Mouse (Mus musculus) testis, adult 2 months (tissue): ENCODE measurements around the gene Tcte2. TPM values are rescaled to one million over a fixed set of nuclear protein-coding genes. Genes with fewer than 3 reads are reported as not detected.

Experiments used
- H3K27ac ChIP-seq: fragments of 200-500 bp; 2 replicates; pipeline ENCODE4 v1.5.1; 2012; ENCODE audit warnings: low read depth, low read length; ENCODE audit not compliant: control insufficient read depth, insufficient read depth
- H3K27me3 ChIP-seq: fragments of 200-500 bp; 2 replicates; pipeline ENCODE4 v1.6.1; 2012; ENCODE audit warnings: mild to moderate bottlenecking, low read length, moderate library complexity; ENCODE audit not compliant: control insufficient read depth, insufficient read depth
- H3K36me3 ChIP-seq: fragments of 200-500 bp; 2 replicates; pipeline ENCODE4 v1.6.1; 2012; ENCODE audit warnings: mild to moderate bottlenecking, low read length; ENCODE audit not compliant: control insufficient read depth, insufficient read depth
- H3K4me1 ChIP-seq: fragments of 200-500 bp; 2 replicates; pipeline ENCODE4 v1.6.1; 2012; ENCODE audit warnings: low read length; ENCODE audit not compliant: control insufficient read depth, insufficient read depth
- H3K4me3 ChIP-seq: fragments of 200-500 bp; 2 replicates; pipeline ENCODE4 v1.5.1; 2012; ENCODE audit warnings: low read depth, mild to moderate bottlenecking, low read length, moderate library complexity, mixed read lengths; ENCODE audit not compliant: control insufficient read depth
- CTCF ChIP-seq: fragments of 200-500 bp; IDR thresholded peaks from 2 replicates; pipeline ENCODE4 v1.5.1; 2012; ENCODE audit warnings: low read depth, mild to moderate bottlenecking, inconsistent platforms, low read length, moderate library complexity; ENCODE audit not compliant: control insufficient read depth, insufficient read depth, insufficient replicate concordance
- POLR2A ChIP-seq: fragments of 200-500 bp; IDR thresholded peaks from 2 replicates; pipeline ENCODE4 v1.6.1; 2012; ENCODE audit warnings: low read depth, mild to moderate bottlenecking, inconsistent platforms, low read length, moderate library complexity; ENCODE audit not compliant: control insufficient read depth
- polyA plus RNA-seq: library from polyadenylated mRNA; depleted of rRNA; stranded (reverse); fragments of >200 nt; gene quantifications from 2 replicates; pipeline ENCODE4 v1.2.3, GENCODE M21; 2012

Tcte2 gene
- polyA plus RNA-seq, 1 experiment, result 285 TPM

- no peaks in the 10 kb centered on the region for H3K27me3 ChIP-seq
- H3K27ac ChIP-seq, result no peak overlapping the region
- H3K4me1 ChIP-seq, result no peaks in the 10 kb centered on the region
- TF ChIP-seq CTCF (no peak), POLR2A (no peak)
- H3K4me3 ChIP-seq, result no peak overlapping the region
- H3K36me3 ChIP-seq, result no peaks in the 10 kb centered on the region
Observed at GRCm38 (mm10) chr17:13674695-13675306, 86.8 kb downstream of the Tcte2 start.

GRCm38 (mm10) chr17:13671732-13672131 lies 89.9 kb downstream of the Tcte2 start:
- Histone ChIP-seq H3K27me3 (no peaks in the 10 kb centered on the region), H3K4me3 (no peak overlapping the region), H3K36me3 (no peaks in the 10 kb centered on the region), H3K4me1 (no peaks in the 10 kb centered on the region), H3K27ac (no peak overlapping the region)
- TF ChIP-seq POLR2A (no peak), CTCF (no peak)

DNA sequence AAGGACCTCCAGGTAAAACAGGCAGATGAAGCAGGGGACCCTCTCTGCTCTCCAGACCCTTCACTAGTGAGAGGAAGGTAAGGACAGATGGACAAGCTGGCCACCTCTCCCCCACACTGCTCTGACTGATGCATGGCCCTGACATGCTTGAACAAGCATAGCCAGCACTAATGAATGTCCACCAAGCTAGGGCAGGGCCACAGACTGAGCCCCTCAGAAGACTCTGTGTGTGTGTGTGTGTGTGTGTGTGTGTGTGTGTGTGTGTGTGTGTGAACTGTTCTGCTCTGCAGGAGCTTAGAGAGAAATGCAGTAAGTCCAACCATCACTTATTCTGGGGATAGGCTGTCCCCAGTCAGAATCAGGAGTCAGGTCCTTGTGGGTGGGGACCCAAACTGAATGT lies 91.4 kb downstream of the Tcte2 start:
- H3K27me3 ChIP-seq, result no peaks in the 10 kb centered on the region
- H3K27ac ChIP-seq, result no peak overlapping the region
- TF ChIP-seq CTCF (no peak), POLR2A (no peak)
- H3K36me3 ChIP-seq, result no peaks in the 10 kb centered on the region
- no peak overlapping the region for H3K4me3 ChIP-seq
- H3K4me1 ChIP-seq, result no peaks in the 10 kb centered on the region

- H3K27ac ChIP-seq, result no peak overlapping the region
- no peaks in the 10 kb centered on the region for H3K27me3 ChIP-seq
- no peaks in the 10 kb centered on the region for H3K4me1 ChIP-seq
- no peaks in the 10 kb centered on the region for H3K36me3 ChIP-seq
- no peak overlapping the region for H3K4me3 ChIP-seq
- no peak for TF ChIP-seq POLR2A
- TF ChIP-seq CTCF, result no peak
Observed at GRCm38 (mm10) chr17:13669206-13669605, 92.4 kb downstream of the Tcte2 start.

- Histone ChIP-seq H3K36me3 (no peaks in the 10 kb centered on the region), H3K4me1 (no peaks in the 10 kb centered on the region), H3K27me3 (no peaks in the 10 kb centered on the region), H3K27ac (no peak overlapping the region), H3K4me3 (no peak overlapping the region)
- TF ChIP-seq CTCF (no peak), POLR2A (no peak)
Observed at GRCm38 (mm10) chr17:13668052-13669015, 93.3 kb downstream of the Tcte2 start.

GRCm38 (mm10) chr17:13667006-13667405 lies 94.6 kb downstream of the Tcte2 start:
- Histone ChIP-seq H3K27me3 (no peaks in the 10 kb centered on the region), H3K36me3 (no peaks in the 10 kb centered on the region), H3K4me1 (no peaks in the 10 kb centered on the region), H3K4me3 (no peak overlapping the region), H3K27ac (no peak overlapping the region)
- TF ChIP-seq POLR2A (no peak), CTCF (no peak)

DNA sequence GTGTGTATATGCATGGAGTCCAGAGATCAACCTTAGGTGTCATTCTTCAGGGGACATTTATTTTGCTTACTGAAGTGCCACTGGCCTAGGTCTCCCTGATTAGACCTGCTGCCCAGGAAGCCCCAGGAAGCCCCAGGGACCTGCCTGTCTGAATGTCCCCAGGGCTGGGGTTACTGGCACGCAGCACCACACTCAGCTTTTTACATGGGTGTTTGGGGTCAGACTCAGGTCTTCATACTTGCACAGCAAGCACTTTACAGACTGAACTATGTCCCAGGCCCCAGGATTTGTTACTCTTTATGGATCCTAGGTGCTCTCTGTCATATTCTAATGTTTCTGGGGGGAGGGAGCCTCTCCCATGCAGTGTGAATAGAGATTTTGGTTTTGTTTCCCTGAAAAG lies 95.9 kb downstream of the Tcte2 start:
- H3K4me3 ChIP-seq, result no peak overlapping the region
- H3K27me3 ChIP-seq, result no peaks in the 10 kb centered on the region
- TF ChIP-seq POLR2A (no peak), CTCF (no peak)
- no peak overlapping the region for H3K27ac ChIP-seq
- H3K4me1 ChIP-seq, result no peaks in the 10 kb centered on the region
- H3K36me3 ChIP-seq, result no peaks in the 10 kb centered on the region
